Mouse (Mus musculus) olfactory bulb, adult 2 months (tissue): ENCODE data around the gene Chchd6. TPM values are rescaled to one million over a fixed set of nuclear protein-coding genes. Genes with fewer than 3 reads are reported as not detected.
A peak's percentile ranks its signal among the peaks of the same experiment; 100 is the strongest.

ENCODE experiments used
- H3K27ac ChIP-seq: fragments of 200-500 bp; 2 replicates; pipeline ENCODE4 v1.5.1; 2012; ENCODE audit warnings: low read depth, low read length; ENCODE audit not compliant: insufficient read depth
- H3K4me1 ChIP-seq: fragments of 200-500 bp; 2 replicates; pipeline ENCODE4 v1.6.1; 2012; ENCODE audit warnings: low read length; ENCODE audit not compliant: control insufficient read depth, insufficient read depth
- H3K4me3 ChIP-seq: fragments of 200-500 bp; 2 replicates; pipeline ENCODE4 v1.5.1; 2012; ENCODE audit warnings: mild to moderate bottlenecking, low read depth, low read length, moderate library complexity; ENCODE audit not compliant: insufficient read depth
- CTCF ChIP-seq: fragments of 200-500 bp; IDR thresholded peaks from 2 replicates; pipeline ENCODE4 v1.5.1; 2012; ENCODE audit warnings: low read depth, mild to moderate bottlenecking, low read length, moderate library complexity; ENCODE audit not compliant: insufficient read depth
- POLR2A ChIP-seq: fragments of 200-500 bp; IDR thresholded peaks from 2 replicates; pipeline ENCODE4 v1.6.1; 2012; ENCODE audit warnings: mild to moderate bottlenecking, low read depth, low read length, moderate library complexity; ENCODE audit not compliant: insufficient read depth
- WGBS: fragments of 180-500 bp; shearing (Covaris S2); methylation state at CpG from one replicate; pipeline ENCODE4 v1.1.7; 2018; 5-methylcytosine and 5-hydroxymethylcytosine counted together
- polyA plus RNA-seq: library from polyadenylated mRNA; stranded (reverse); fragments of >200 nt; gene quantifications from 2 replicates; pipeline ENCODE4 v1.2.4, GENCODE M21; 2012; ENCODE audit warnings: low replicate concordance; ENCODE audit not compliant: missing spikeins, insufficient read depth, insufficient read length

Chchd6 gene
- polyA plus RNA-seq, 1 experiment, result not detected

GRCm38 (mm10) chr6:89569370-89569769, 26.1 kb downstream of the Chchd6 start:
- Histone ChIP-seq H3K4me3 (no peak overlapping the region), H3K4me1 (peaks cover 13% of the 10 kb centered on the region), H3K27ac (no peak overlapping the region)
- no peak for TF ChIP-seq CTCF
- no peak for TF ChIP-seq POLR2A
- WGBS, result 82% methylated on average over 4 of the region's 4 CpGs

GRCm38 (mm10) chr6:89566740-89567139, 28.7 kb downstream of the Chchd6 start:
- no peak overlapping the region for H3K4me3 ChIP-seq
- H3K27ac ChIP-seq, result no peak overlapping the region
- 37% methylated on average over 4 of the region's 4 CpGs for WGBS
- H3K4me1 ChIP-seq, result peaks cover 13% of the 10 kb centered on the region
- TF ChIP-seq POLR2A (no peak), CTCF (no peak)

DNA sequence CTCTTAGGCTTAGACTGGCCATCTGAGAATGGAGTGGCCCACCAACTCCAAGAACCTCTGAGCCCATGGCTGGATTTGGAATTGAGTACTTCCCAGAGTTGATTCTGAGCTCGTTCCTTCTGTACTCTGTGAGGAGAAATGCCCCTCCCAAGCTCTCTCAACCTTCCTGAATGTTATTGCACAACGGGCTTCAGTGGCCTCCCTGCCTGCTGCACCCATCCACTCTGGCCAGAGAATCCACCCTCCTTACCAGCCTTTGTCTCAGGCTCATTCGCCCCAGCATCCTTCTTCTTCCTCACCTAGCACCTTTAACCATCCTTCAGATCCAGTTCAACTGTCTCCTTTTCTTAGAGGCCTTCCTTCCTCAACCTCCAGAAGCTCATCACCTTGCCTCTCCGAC, 32.1 kb downstream of the Chchd6 start:
- Histone ChIP-seq H3K4me3 (no peak overlapping the region), H3K4me1 (peaks cover 13% of the 10 kb centered on the region), H3K27ac (no peak overlapping the region)
- 98% methylated on average over 4 of the region's 4 CpGs for WGBS
- TF ChIP-seq POLR2A (no peak), CTCF (no peak)

- WGBS, result 81% methylated on average over 2 of the region's 2 CpGs
- no peak overlapping the region for H3K4me3 ChIP-seq
- TF ChIP-seq CTCF, result no peak
- no peak for TF ChIP-seq POLR2A
- H3K27ac ChIP-seq, result no peak overlapping the region
- peaks cover 3% of the 10 kb centered on the region for H3K4me1 ChIP-seq
Observed at GRCm38 (mm10) chr6:89560826-89561225, 34.6 kb downstream of the Chchd6 start.

GRCm38 (mm10) chr6:89557654-89558053, 37.8 kb downstream of the Chchd6 start:
- TF ChIP-seq POLR2A (no peak), CTCF (no peak)
- H3K4me1 ChIP-seq, result no peaks in the 10 kb centered on the region
- WGBS, result 94% methylated on average over 4 of the region's 4 CpGs
- H3K4me3 ChIP-seq, result no peak overlapping the region
- no peak overlapping the region for H3K27ac ChIP-seq

DNA sequence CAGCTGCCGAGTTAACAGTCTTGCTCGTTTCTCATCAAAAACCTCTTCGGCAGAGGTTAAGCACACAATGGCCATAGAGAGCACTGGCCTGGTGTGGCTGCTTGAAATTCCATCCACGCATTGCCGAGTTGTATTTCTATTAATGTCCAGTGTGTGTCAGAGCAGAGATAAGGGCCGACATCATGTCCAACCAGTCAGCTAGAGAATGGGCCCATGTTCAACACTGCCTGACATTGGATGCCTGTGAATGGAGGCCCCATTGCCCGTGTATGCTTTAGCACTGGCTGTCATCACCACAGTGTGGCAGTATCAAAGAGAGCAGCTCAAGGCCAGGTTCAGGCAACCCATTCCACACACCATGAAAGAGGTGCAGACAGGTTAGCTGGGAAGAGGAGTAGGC, 38.9 kb downstream of the Chchd6 start:
- H3K27ac ChIP-seq, result no peak overlapping the region
- H3K4me3 ChIP-seq, result no peak overlapping the region
- no peaks in the 10 kb centered on the region for H3K4me1 ChIP-seq
- WGBS, result 67% methylated on average over 7 of the region's 7 CpGs
- no peak for TF ChIP-seq POLR2A
- TF ChIP-seq CTCF, result no peak

DNA sequence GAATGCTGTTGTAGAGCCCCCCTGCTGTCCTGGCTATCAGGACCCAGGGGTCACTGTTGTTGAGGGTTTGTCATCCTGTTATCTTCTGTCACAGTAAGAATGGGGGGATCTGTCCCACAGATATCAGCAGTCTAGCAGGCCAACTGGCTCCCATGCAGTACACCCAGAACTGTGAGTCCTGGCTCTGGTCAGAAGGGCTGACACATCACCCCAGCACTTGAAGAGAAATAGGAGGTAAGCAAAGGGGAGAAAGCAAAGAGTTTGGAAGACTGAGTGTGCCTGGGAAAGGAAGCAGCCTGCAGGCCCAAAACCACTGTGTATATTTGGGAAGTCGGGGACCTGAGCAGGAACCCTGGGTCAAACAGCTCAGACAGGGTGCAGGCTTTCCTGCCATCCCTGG, 39.5 kb downstream of the Chchd6 start:
- TF ChIP-seq CTCF (no peak), POLR2A (no peak)
- Histone ChIP-seq H3K4me3 (no peak overlapping the region), H3K27ac (no peak overlapping the region), H3K4me1 (no peaks in the 10 kb centered on the region)
- 100% methylated on average over 1 of the region's 1 CpGs for WGBS

DNA sequence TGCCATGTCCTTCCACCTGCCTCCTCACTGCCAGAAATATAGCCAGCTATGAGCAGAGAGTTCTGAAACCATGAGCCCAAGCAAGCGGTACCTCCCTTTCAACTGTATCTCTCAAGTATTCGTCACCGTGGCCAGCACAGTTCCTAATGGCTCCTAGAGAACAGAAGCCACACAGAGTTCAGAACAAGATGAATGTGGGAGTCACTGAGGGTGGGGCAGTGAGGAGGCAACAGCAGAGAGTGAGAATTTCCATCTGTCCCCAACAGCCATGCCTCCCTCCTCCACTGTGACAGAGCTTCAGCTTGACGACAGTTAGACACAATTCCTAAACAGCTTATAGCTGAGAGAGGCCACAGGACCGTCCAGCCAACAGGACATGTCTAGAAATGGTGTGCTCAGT, 41.4 kb downstream of the Chchd6 start:
- H3K4me3 ChIP-seq, result no peak overlapping the region
- 74% methylated on average over 5 of the region's 5 CpGs for WGBS
- no peak overlapping the region for H3K27ac ChIP-seq
- no peak for TF ChIP-seq CTCF
- H3K4me1 ChIP-seq, result no peaks in the 10 kb centered on the region

DNA sequence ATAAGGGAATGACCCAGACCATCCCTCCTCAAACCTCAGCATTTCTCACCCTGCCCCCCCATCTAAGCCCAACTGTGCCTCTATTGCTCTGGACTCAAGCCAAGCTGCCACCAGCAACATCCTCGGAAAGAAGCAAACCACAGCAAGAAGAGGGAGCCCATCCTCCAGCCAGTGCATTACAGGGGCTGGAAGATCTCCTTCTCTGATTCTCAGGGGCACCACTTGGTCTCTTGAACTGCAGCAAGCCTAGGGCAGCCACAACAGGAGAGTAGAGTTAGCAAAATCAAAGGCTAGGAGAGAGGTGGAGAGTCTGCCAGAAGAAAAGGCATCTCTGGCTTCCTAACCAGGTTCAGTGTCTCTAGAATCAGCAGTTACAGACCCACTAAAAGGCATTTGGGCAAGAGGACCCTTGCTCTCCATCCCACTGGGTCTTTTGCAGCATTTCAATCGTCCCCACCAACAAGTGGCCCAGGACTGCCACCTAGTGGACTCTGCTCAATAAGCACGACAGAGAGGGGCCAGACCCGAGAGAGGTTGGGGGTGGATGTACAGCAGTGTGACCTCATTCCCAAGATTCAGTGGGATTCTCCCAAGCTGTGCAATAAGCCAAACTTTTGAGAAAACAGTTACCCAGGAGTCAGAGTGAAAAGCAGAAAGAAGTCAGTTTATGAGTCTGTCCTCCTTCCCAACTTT, 42.3 kb downstream of the Chchd6 start:
- peak; percentile 91 for TF ChIP-seq CTCF
- TF ChIP-seq POLR2A, result no peak
- 5% methylated on average over 4 of the region's 4 CpGs for WGBS
- Histone ChIP-seq H3K4me1 (no peaks in the 10 kb centered on the region), H3K27ac (no peak overlapping the region), H3K4me3 (no peak overlapping the region)
